Mouse (Mus musculus) G1E (cell line): ENCODE results near the gene Defb11.
"Not testable (repeated sequence)": the region's sequence is repeated elsewhere in the genome, so short reads cannot be mapped to it uniquely, and the experiment has no call there.

ENCODE experiments used
- CTCF ChIP-seq: IDR thresholded peaks from 2 replicates; pipeline ENCODE4 v1.5.1; 2012; ENCODE audit warnings: low read depth, low read length, inconsistent platforms, mixed read lengths
- GATA1 ChIP-seq: IDR thresholded peaks from 2 replicates; pipeline ENCODE4 v1.6.1; 2012; ENCODE audit warnings: borderline replicate concordance, low read length, inconsistent platforms, mixed read lengths
- GATA2 ChIP-seq: IDR thresholded peaks from 2 replicates; pipeline ENCODE4 v1.6.1; 2012; ENCODE audit warnings: low read depth, low read length, inconsistent platforms, borderline replicate concordance
- TAL1 ChIP-seq: conservative IDR thresholded peaks from 2 replicates; pipeline ENCODE4 v1.6.1; 2012; ENCODE audit warnings: low read depth, low read length, inconsistent platforms, mixed read lengths

DNA sequence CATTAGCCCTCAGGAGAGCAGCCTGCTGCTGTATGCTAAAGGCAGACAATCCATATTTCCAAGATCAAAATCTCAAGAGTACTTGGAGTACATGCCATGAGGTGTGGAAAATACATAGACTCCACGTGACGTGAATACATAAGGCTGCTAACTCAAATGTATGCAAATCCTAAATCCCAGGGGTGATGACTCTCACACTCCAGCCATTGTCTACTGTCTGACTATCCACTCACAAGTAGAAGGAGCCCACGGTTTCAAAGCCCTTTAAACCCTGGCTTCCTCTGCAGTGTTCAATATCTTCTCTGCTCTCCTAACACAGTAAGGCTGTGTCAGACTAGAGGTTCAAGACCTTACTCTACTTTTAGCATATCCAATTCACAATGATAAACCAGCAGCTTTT lies 24.5 kb upstream of the Defb11 start:
- not testable (repeated sequence) for TF ChIP-seq CTCF, TAL1, GATA2, GATA1
